Mouse (Mus musculus): ENCODE measurements around the gene Atp6v1b1.

- TF ChIP-seq CTCF (conservative IDR thresholded peaks at IDR 0.05 in 1 of 2, IDR thresholded peaks at IDR 0.05 in 1 of 2; ENCODE audit: low read depth in 2 of 2, low read length in 2 of 2): no peak
- TF ChIP-seq POLR2A (IDR thresholded peaks at IDR 0.05; ENCODE audit: low read depth, low read length): no peak
- no peak for TF ChIP-seq ZMIZ1 (IDR thresholded peaks at IDR 0.05; ENCODE audit: low read depth, low read length)
- no peak for TF ChIP-seq ETS1 (conservative IDR thresholded peaks at IDR 0.05; ENCODE audit: low read depth, low read length)
- no peak for TF ChIP-seq EP300 (IDR thresholded peaks at IDR 0.05; ENCODE audit: low read length)
- TF ChIP-seq UBTF (IDR thresholded peaks at IDR 0.05; ENCODE audit: low read depth, low read length): no peak
- no peak for TF ChIP-seq E2F4 (IDR thresholded peaks at IDR 0.05; ENCODE audit: insufficient replicate concordance, low read depth, low read length)
- no peak for TF ChIP-seq MAZ (IDR thresholded peaks at IDR 0.05; ENCODE audit: low read depth, low read length)
These were observed 43.6 kb downstream of the Atp6v1b1 start for GRCm38 (mm10) chr6:83786426-83786825.

All from CH12.LX (cell line).